ENCODE assay signal across 20 mouse cellular contexts in the genomic region with DNA sequence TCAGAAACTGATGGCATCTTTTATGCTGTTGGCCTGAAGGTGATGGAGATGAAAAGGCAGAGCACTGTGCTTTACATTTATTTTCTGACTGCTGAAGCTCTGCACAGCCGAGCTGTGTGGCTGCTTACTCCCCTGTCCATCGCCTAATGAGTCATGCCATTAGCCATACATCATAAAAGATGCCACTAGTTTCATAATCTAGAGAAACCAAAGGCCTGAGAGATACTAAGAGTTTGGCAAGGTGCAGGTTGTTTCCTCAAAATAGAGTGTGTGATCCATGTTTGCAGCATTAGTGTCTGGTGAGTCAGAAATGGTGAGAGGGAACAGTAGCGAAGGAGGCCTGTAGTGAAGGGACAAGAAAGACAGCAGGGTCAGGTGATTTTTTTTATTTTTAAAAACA. TPM values are rescaled to one million over a fixed set of nuclear protein-coding genes. Genes with fewer than 3 reads are reported as not detected.
A peak's percentile ranks its signal among the peaks of the same experiment; 100 is the strongest.
DNase-seq lines count a peak whose midpoint lies in the region; TF ChIP-seq lines count a peak whose summit lies in the region.
"Had no signal": no experiment of that assay in that cellular context is flagged by ENCODE, and none has a peak within 500 bp of the region (broad histone marks: within the 10 kb centered on the region; RNA-seq: fewer than 3 reads in every experiment).

No protein-coding gene starts in this region.

- H3K4me2 ChIP-seq in myocyte (ENCODE audit: low read depth) = peak overlapping the region; percentile 16
- H3K4me2 ChIP-seq: embryonic facial prominence, embryonic 12.5 days; forebrain, embryonic 13.5 days; forebrain, embryonic 15.5 days had no signal

- H3K79me2 ChIP-seq in C2C12 (ENCODE audit: control insufficient read depth, insufficient read depth) = peaks cover 6% of the 10 kb centered on the region
- no peaks in the 10 kb centered on the region for H3K79me2 ChIP-seq in myocyte (ENCODE audit: control insufficient read depth, insufficient read depth)

- peak; percentile 61 for DNase-seq in 3134 (ENCODE audit: extremely low read depth, insufficient read length, low spot score)
- peak; percentile 89 for DNase-seq in 3T3-L1 (ENCODE audit: low read depth, low spot score)
- no peak for DNase-seq in cerebellum, adult 2 months
- no peak for DNase-seq in ovary, adult 18-20 months (ENCODE audit: low spot score)
- DNase-seq in frontal cortex, postnatal 14 days (ENCODE audit: low spot score in 2 of 2) = no peak
- DNase-seq: adrenal gland, postnatal 10 days; adrenal gland, postnatal 25 days; B cell, adult 2 months; cerebellum, adult 11 months; cerebellum, adult 18-20 months; cerebellum, adult 9-10 months; cerebellum, postnatal 10 days; cerebellum, postnatal 25 days; forebrain, postnatal 0 days had no signal

- WGBS in cerebellum, adult 2 months = 93% methylated on average over 3 of the region's 3 CpGs

- H3K36me3 ChIP-seq in C2C12 (ENCODE audit: control insufficient read depth, insufficient read depth) = peaks cover 72% of the 10 kb centered on the region
- H3K36me3 ChIP-seq in myocyte (ENCODE audit: control insufficient read depth, insufficient read depth) = peaks cover 30% of the 10 kb centered on the region

- TF ChIP-seq POLR2A in myocyte (IDR thresholded peaks at IDR 0.05; ENCODE audit: insufficient read length, low read depth) = no peak
- TF ChIP-seq POLR2A in cerebellum, adult 2 months (IDR thresholded peaks at IDR 0.05; ENCODE audit: borderline replicate concordance, insufficient read depth, low read length) = no peak

- TF ChIP-seq CTCF in C2C12 (IDR thresholded peaks at IDR 0.05; ENCODE audit: control insufficient read depth, insufficient read depth, insufficient read length) = no peak
- TF ChIP-seq CTCF in cerebellum, adult 2 months (IDR thresholded peaks at IDR 0.05; ENCODE audit: borderline replicate concordance, insufficient read depth, low read depth, low read length) = no peak

- no peaks in the 10 kb centered on the region for H3K79me3 ChIP-seq in C2C12 (ENCODE audit: low read depth)

- H3ac ChIP-seq in C2C12 (ENCODE audit: control insufficient read depth, insufficient read length, low read depth) = no peak overlapping the region
- no peak overlapping the region for H3ac ChIP-seq in myocyte (ENCODE audit: control insufficient read depth, insufficient read length)

- H3K27me3 ChIP-seq in C2C12 (ENCODE audit: control insufficient read depth, insufficient read depth, insufficient read length) (no peaks in the 10 kb centered on the region), myocyte (ENCODE audit: control insufficient read depth, insufficient read depth, insufficient read length) (no peaks in the 10 kb centered on the region)
- H3K27me3 ChIP-seq in cerebellum, adult 2 months (ENCODE audit: control insufficient read depth, insufficient read depth, low read length) = no peaks in the 10 kb centered on the region
- H3K27me3 ChIP-seq: embryonic facial prominence, embryonic 12.5 days; forebrain, embryonic 13.5 days; forebrain, embryonic 15.5 days had no signal

- H3K4me1 ChIP-seq in cerebellum, adult 2 months (ENCODE audit: control insufficient read depth, insufficient read depth, low read length) = no peaks in the 10 kb centered on the region
- H3K4me1 ChIP-seq: embryonic facial prominence, embryonic 10.5 days; embryonic facial prominence, embryonic 12.5 days; forebrain, embryonic 13.5 days; forebrain, embryonic 15.5 days had no signal

- H3K4me3 ChIP-seq in C2C12 (ENCODE audit: insufficient read depth, poor library complexity, severe bottlenecking) (no peak overlapping the region), myocyte (no peak overlapping the region)
- no peak overlapping the region for H3K4me3 ChIP-seq in cerebellum, adult 2 months (replicated peaks; ENCODE audit: insufficient read depth, low read depth, low read length)
- H3K4me3 ChIP-seq: embryonic facial prominence, embryonic 10.5 days; embryonic facial prominence, embryonic 12.5 days; forebrain, embryonic 13.5 days; forebrain, embryonic 15.5 days had no signal

- no peak overlapping the region for H3K27ac ChIP-seq in cerebellum, adult 2 months (ENCODE audit: insufficient read depth, low read length)
- H3K27ac ChIP-seq: embryonic facial prominence, embryonic 10.5 days; embryonic facial prominence, embryonic 12.5 days; forebrain, embryonic 13.5 days; forebrain, embryonic 15.5 days had no signal

TF ChIP-seq in C2C12, 6 proteins besides CTCF, POLR2A, EP300 and RAD21:
- TF ChIP-seq MYOG (IDR thresholded peaks at IDR 0.05; ENCODE audit: control insufficient read depth, extremely low read depth, insufficient read length) = no peak
- peak; percentile 88 for TF ChIP-seq CEBPB (IDR thresholded peaks at IDR 0.05; ENCODE audit: low read depth)
- peak; percentile 17 for TF ChIP-seq MAX (IDR thresholded peaks at IDR 0.05)
- peak; percentile 36 for TF ChIP-seq USF1 (IDR thresholded peaks at IDR 0.05; ENCODE audit: low read depth)
- peak; percentile 89 for TF ChIP-seq FOSL1 (IDR thresholded peaks at IDR 0.05; ENCODE audit: insufficient read depth, low read length, poor library complexity, severe bottlenecking)

TF ChIP-seq in myocyte, 11 proteins besides CTCF, POLR2A, EP300 and RAD21:
- TF ChIP-seq TCF3 (IDR thresholded peaks at IDR 0.05; ENCODE audit: insufficient read length, low read depth) (no peak), REST (IDR thresholded peaks at IDR 0.05; ENCODE audit: insufficient read depth, insufficient read length) (no peak), CEBPB (IDR thresholded peaks at IDR 0.05; ENCODE audit: insufficient read depth, poor library complexity, severe bottlenecking) (no peak), TCF12 (IDR thresholded peaks at IDR 0.05; ENCODE audit: insufficient read depth, poor library complexity, severe bottlenecking) (no peak), POLR2AphosphoS2 (IDR thresholded peaks at IDR 0.05; ENCODE audit: insufficient read length, low read depth) (no peak), SRF (IDR thresholded peaks at IDR 0.05; ENCODE audit: control insufficient read depth, insufficient read length, low read depth) (no peak), USF1 (IDR thresholded peaks at IDR 0.05; ENCODE audit: low read depth) (no peak), MYOD1 (IDR thresholded peaks at IDR 0.05; ENCODE audit: control insufficient read depth in 1 of 3, insufficient read length in 2 of 3, low read depth in 2 of 3) (no peak), E2F4 (IDR thresholded peaks at IDR 0.05; ENCODE audit: insufficient read depth) (no peak), MAX (IDR thresholded peaks at IDR 0.05; ENCODE audit: low read depth) (no peak)

RNA-seq across cellular contexts. Expression of a gene that starts 20.7 kb away (rescaled TPM):
- polyA plus RNA-seq in C2C12 (2012; fragmentation: generic; extraction: Trizol) (7.1 TPM), myocyte (2012; fragmentation: generic; extraction: Trizol) (4.1 TPM)
- 26.8 and 29.3 TPM in 2 replicates for polyA plus RNA-seq in cerebellum, adult 2 months (2012; rRNA removed)

Comparison
In these comparisons a context has a peak if more than half of its experiments do, and no peak if none do; other contexts are left out.
1. DNase-seq: peak in 3134 (single experiment) and 3T3-L1 (single experiment); none in cerebellum, adult 2 months (0 of 2), ovary, adult 18-20 months (single experiment) and frontal cortex, postnatal 14 days (0 of 2).